Mouse (Mus musculus) intestine, postnatal 0 days (tissue): Measurements from ENCODE around the gene Ddb2. TPM values are rescaled to one million over a fixed set of nuclear protein-coding genes. Genes with fewer than 3 reads are reported as not detected.

Experiments used
- ATAC-seq: fragments of 200-750 bp; cut with Nextera tagmentation; 2 replicates; pipeline ENCODE4 v1.8.0; 2017; ENCODE audit warnings: mild to moderate bottlenecking, moderate TSS enrichment, moderate library complexity
- H3K27ac ChIP-seq: fragments of 300-500 bp; sonication (generic); 2 replicates; pipeline ENCODE4 v1.5.1; 2014; ENCODE audit warnings: mild to moderate bottlenecking, low read depth, low read length, moderate library complexity
- H3K27me3 ChIP-seq: fragments of 300-500 bp; sonication (generic); replicated peaks from 2 replicates; pipeline ENCODE4 v1.6.1; 2014; ENCODE audit warnings: low read length, mixed read lengths; ENCODE audit not compliant: control insufficient read depth, insufficient read depth
- H3K36me3 ChIP-seq: fragments of 300-500 bp; sonication (generic); 2 replicates; pipeline ENCODE4 v1.6.1; 2014; ENCODE audit warnings: mild to moderate bottlenecking, moderate library complexity; ENCODE audit not compliant: control insufficient read depth, insufficient read depth
- H3K4me1 ChIP-seq: fragments of 300-500 bp; sonication (generic); replicated peaks from 2 replicates; pipeline ENCODE4 v1.6.1; 2014; ENCODE audit warnings: antibody characterized with exemption, low read length, mixed read lengths; ENCODE audit not compliant: control insufficient read depth, insufficient read depth
- H3K4me2 ChIP-seq: fragments of 300-500 bp; sonication (generic); replicated peaks from 2 replicates; pipeline ENCODE4 v1.6.1; 2014; ENCODE audit warnings: low read depth, mild to moderate bottlenecking, moderate library complexity
- H3K4me3 ChIP-seq: fragments of 300-500 bp; sonication (generic); 2 replicates; pipeline ENCODE4 v1.5.1; 2014; ENCODE audit warnings: low read depth, low read length
- H3K9ac ChIP-seq: fragments of 300-500 bp; sonication (generic); 2 replicates; pipeline ENCODE4 v1.6.1; 2014; ENCODE audit warnings: mild to moderate bottlenecking, low read depth, low read length
- H3K9me3 ChIP-seq: fragments of 300-500 bp; sonication (generic); 2 replicates; pipeline ENCODE4 v1.6.1; 2016; ENCODE audit warnings: mixed run types; ENCODE audit not compliant: control insufficient read depth
- CTCF ChIP-seq: sonication (generic); IDR thresholded peaks from 2 replicates; pipeline ENCODE4 v1.5.1; 2016; ENCODE audit warnings: low read depth, mild to moderate bottlenecking, control low read depth, antibody characterized with exemption, moderate library complexity
- WGBS: fragments of 180-500 bp; shearing (Covaris S2); extraction: QIAGEN DNeasy Blood & Tissue Kit; methylation state at CpG from one replicate; pipeline ENCODE4 v1.1.7; 2014; 5-methylcytosine and 5-hydroxymethylcytosine counted together
- polyA plus RNA-seq: library from polyadenylated mRNA; unstranded; fragments of >200 nt; fragmentation: Nextera tagmentation; extraction: Ambion mirVana; gene quantifications from 2 replicates; pipeline ENCODE4 v1.2.1, GENCODE M21; 2015

The Ddb2 gene
- polyA plus RNA-seq, 1 experiment from 2014 or later, result 4.4 TPM

- H3K36me3 ChIP-seq, result peaks cover 40% of the 10 kb centered on the region
- H3K9me3 ChIP-seq, result no peaks in the 10 kb centered on the region
- TF ChIP-seq CTCF, result peak; percentile 88
- H3K4me3 ChIP-seq, result no peak overlapping the region
- peak overlapping the region; percentile 10; the same call in 1 of the 2 replicates for H3K4me2 ChIP-seq
- H3K27ac ChIP-seq, result no peak overlapping the region
- no peaks in the 10 kb centered on the region for H3K27me3 ChIP-seq
- 29% methylated on average over 10 of the region's 10 CpGs for WGBS
- no peak overlapping the region for H3K9ac ChIP-seq
- ATAC-seq, result peak; percentile 50
- peaks cover 3% of the 10 kb centered on the region; the same call in 1 of the 2 replicates for H3K4me1 ChIP-seq
Observed at GRCm38 (mm10) chr2:91278749-91279371, 42.1 kb upstream of the Ddb2 start.

- no peak for ATAC-seq
- Histone ChIP-seq H3K4me3 (no peak overlapping the region), H3K27ac (no peak overlapping the region), H3K9ac (no peak overlapping the region), H3K4me2 (no peak overlapping the region), H3K4me1 (no peaks in the 10 kb centered on the region), H3K9me3 (no peaks in the 10 kb centered on the region), H3K27me3 (no peaks in the 10 kb centered on the region), H3K36me3 (peaks cover 67% of the 10 kb centered on the region)
- WGBS, result 93% methylated on average over 8 of the region's 8 CpGs
- TF ChIP-seq CTCF, result no peak
Observed at GRCm38 (mm10) chr2:91269687-91270133, 32.9 kb upstream of the Ddb2 start.

GRCm38 (mm10) chr2:91268706-91269105 is 31.9 kb upstream of the Ddb2 start:
- no peaks in the 10 kb centered on the region for H3K9me3 ChIP-seq
- no peak for TF ChIP-seq CTCF
- H3K9ac ChIP-seq, result no peak overlapping the region
- no peak overlapping the region for H3K4me3 ChIP-seq
- no peak for ATAC-seq
- H3K36me3 ChIP-seq, result peaks cover 57% of the 10 kb centered on the region
- H3K4me2 ChIP-seq, result no peak overlapping the region
- H3K27me3 ChIP-seq, result no peaks in the 10 kb centered on the region
- H3K4me1 ChIP-seq, result no peaks in the 10 kb centered on the region
- 51% methylated on average over 2 of the region's 2 CpGs for WGBS
- no peak overlapping the region; the same call in 1 of the 2 replicates for H3K27ac ChIP-seq

- Histone ChIP-seq H3K27me3 (no peaks in the 10 kb centered on the region), H3K36me3 (peaks cover 51% of the 10 kb centered on the region), H3K4me1 (no peaks in the 10 kb centered on the region), H3K4me2 (no peak overlapping the region), H3K27ac (no peak overlapping the region), H3K9me3 (no peaks in the 10 kb centered on the region), H3K9ac (no peak overlapping the region), H3K4me3 (no peak overlapping the region)
- no peak for TF ChIP-seq CTCF
- ATAC-seq, result no peak
- WGBS, result 95% methylated on average over 3 of the region's 3 CpGs
Observed at GRCm38 (mm10) chr2:91268042-91268441, 31.3 kb upstream of the Ddb2 start.

GRCm38 (mm10) chr2:91264711-91265681 is 28.2 kb upstream of the Ddb2 start, which contains the start of gene Arfgap2:
Gene Arfgap2 (plus strand): TSS chr2:91264974.
- WGBS, result 1% methylated on average over 72 of the region's 72 CpGs
- Histone ChIP-seq H3K36me3 (peaks cover 32% of the 10 kb centered on the region), H3K9ac (peak within 1 kb of the TSS; percentile 96), H3K4me3 (peak within 1 kb of the TSS; percentile 76), H3K4me2 (peak within 1 kb of the TSS; percentile 87), H3K9me3 (no peaks in the 10 kb centered on the region), H3K27me3 (no peaks in the 10 kb centered on the region), H3K4me1 (no peaks in the 10 kb centered on the region), H3K27ac (peak within 1 kb of the TSS; percentile 95)
- ATAC-seq, result peak; percentile 98
- TF ChIP-seq CTCF, result no peak; the same call in 1 of the 2 replicates
